Mouse (Mus musculus): ENCODE measurements around the gene Snta1. TPM values are rescaled to one million over a fixed set of nuclear protein-coding genes. Genes with fewer than 3 reads are reported as not detected.

The Snta1 gene
- 1.5 and 1.6 TPM in 2 replicates for polyA plus RNA-seq (2016; fragmentation: Nextera tagmentation; extraction: Ambion mirVana)

DNA sequence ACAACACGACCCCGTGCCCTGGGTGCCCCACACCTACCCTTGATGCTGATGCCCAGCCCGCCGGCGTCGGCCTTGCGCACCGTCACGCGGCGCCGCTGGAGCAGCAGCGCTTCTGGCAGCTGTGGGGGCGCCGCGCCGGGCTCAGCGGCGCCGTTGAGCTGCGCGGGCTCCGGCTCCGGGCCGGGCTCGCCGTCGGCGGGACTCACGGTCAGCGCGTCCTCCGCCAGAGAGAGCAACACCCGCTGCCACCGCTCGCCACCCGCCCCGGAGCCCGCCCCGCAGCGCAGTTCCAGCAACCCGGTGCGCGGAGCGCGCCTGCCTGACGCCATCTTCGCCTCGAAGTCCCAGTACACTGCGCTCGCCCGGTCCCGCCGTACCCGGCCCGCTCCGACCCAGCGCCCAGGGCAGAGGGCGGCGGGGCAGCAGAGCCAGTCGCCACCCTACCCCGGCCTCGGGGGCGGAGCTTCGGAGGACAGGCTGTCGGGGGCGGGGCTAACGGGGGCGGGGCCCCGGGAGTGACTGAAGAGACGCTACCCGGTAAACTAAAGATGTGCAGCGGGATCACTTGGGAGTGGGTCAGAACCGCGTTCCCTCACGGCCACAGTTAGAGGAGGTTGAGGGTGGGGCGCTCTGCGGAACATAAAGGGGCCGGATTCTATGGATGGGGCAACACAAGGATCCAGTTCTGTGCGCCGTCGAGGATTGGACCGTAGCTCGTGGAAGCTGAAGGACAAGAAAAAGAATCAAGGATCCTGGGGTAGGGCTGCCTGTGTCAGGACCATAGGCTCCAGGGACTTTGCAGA lies at the start of gene Snta1:
Gene Snta1 (minus strand): TSS at position 457 of the 803 bp plus-strand sequence.
- peak within 1 kb of the TSS; percentile 93 for H3K4me2 ChIP-seq
- 3% methylated on average over 84 of the region's 84 CpGs for WGBS (ENCODE audit: insufficient replicate concordance)
- H3K27ac ChIP-seq = no peak within 1 kb of the TSS
- no peaks in the 10 kb centered on the region for H3K36me3 ChIP-seq
- no peaks in the 10 kb centered on the region for H3K9me3 ChIP-seq (replicated peaks)
- ATAC-seq = peak; percentile 89
- peak within 1 kb of the TSS; percentile 66 for H3K4me3 ChIP-seq
- peaks cover 18% of the 10 kb centered on the region for H3K4me1 ChIP-seq
- H3K9ac ChIP-seq = peak within 1 kb of the TSS; percentile 72
- H3K27me3 ChIP-seq (replicated peaks) = peaks cover 57% of the 10 kb centered on the region

DNA sequence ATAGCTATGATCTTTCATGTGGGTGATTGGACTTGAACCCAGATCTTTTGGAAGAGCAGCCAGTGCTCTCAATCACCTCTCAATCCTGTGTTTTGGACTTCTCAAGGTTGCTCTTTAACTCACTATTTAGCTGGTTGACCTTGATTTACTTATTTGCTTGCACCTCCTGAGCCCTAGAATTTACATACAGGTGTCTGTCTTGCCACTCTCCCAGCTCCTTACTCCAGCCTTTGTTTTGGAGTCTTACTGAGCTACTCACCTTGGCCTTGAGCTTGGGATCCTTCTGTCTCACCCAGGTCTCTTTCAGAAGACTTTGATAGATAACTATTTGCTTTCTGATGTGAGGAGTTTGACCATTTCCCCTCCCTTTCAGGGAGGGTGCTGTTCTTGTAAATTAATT lies 48.7 kb upstream of the Snta1 start:
- no peak overlapping the region for H3K9ac ChIP-seq
- no peak overlapping the region for H3K27ac ChIP-seq
- H3K4me3 ChIP-seq = no peak overlapping the region
- no peak overlapping the region for H3K4me2 ChIP-seq
- H3K9me3 ChIP-seq (replicated peaks) = no peaks in the 10 kb centered on the region
- no peaks in the 10 kb centered on the region for H3K27me3 ChIP-seq (replicated peaks)
- no peak for ATAC-seq
- peaks cover 59% of the 10 kb centered on the region for H3K4me1 ChIP-seq
- H3K36me3 ChIP-seq = peaks cover 9% of the 10 kb centered on the region

DNA sequence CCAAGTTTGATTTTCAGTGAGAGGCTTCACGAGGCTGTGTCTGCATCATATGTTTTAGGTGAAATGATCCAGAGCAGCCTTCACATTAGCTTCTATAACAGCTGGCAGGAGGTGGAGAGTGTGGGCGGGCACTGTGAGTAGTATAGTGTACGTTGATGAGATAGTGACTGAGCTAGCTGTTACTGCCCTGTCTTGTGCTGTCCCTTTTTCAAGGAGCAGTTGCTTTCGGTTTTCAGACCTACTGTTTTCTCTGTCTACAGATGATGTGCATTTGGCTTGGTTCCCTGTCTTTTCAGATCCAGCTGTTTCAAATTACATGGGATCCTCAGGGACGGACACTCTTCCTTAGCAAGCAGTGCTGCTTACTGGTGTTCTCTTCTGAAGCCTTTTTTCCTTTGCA lies 47.9 kb upstream of the Snta1 start:
- Histone ChIP-seq H3K9ac (no peak overlapping the region), H3K27ac (0 out of 2 replicates have a peak overlapping the region, but pooled peaks have one; percentile 48), H3K4me1 (peaks cover 57% of the 10 kb centered on the region), H3K4me2 (peak overlapping the region; percentile 46), H3K27me3 (replicated peaks) (no peaks in the 10 kb centered on the region), H3K4me3 (no peak overlapping the region), H3K36me3 (peaks cover 9% of the 10 kb centered on the region), H3K9me3 (replicated peaks) (no peaks in the 10 kb centered on the region)
- peak; percentile 78 for ATAC-seq
- 31% methylated on average over 5 of the region's 5 CpGs for WGBS (ENCODE audit: insufficient replicate concordance)

DNA sequence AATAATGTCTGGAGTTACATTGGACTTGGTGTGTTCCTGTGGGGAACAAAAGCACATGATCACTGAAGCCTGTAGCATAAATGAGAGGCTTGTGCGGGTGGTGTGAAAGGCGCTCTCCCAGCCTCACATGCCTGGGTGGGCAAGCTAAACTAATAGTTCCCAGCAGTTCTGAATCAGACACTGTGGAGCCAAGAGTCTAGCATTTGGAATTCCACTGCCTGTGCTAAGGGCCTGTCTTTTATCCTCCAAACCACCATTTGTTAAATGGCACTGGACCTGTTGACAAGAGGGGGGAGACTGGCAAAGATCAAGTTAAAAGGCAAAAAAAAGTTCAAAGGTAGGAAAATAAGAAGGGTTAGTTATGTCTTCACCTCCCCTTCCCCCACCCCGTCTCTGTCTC lies 46.7 kb upstream of the Snta1 start:
- 62% methylated on average over 3 of the region's 3 CpGs for WGBS (ENCODE audit: insufficient replicate concordance)
- no peak for ATAC-seq
- H3K9me3 ChIP-seq (replicated peaks) = no peaks in the 10 kb centered on the region
- H3K4me3 ChIP-seq = no peak overlapping the region
- H3K27ac ChIP-seq = peak overlapping the region; percentile 54; the same call in 1 of the 2 replicates
- H3K27me3 ChIP-seq (replicated peaks) = no peaks in the 10 kb centered on the region
- H3K4me2 ChIP-seq = no peak overlapping the region
- H3K9ac ChIP-seq = no peak overlapping the region
- H3K36me3 ChIP-seq = peaks cover 9% of the 10 kb centered on the region
- peaks cover 49% of the 10 kb centered on the region for H3K4me1 ChIP-seq

DNA sequence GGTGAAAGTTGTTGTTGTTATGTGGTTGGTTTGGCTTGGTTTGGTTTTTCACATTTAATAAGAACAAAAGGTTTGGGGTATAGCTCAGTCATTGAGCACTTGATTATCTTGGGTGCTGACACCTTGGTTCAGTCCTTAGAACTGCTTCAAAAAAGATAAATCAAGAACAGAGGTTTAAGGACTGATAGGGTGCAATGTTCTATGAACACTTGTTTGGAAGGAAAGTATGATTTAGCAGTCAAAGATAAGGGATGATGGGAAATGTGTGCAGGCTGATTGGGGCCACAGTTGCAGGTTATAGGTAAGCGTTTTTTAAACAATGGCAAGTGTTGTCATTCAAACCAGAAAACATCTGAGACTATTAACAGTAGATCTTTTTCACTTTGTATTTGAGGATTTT lies 46.2 kb upstream of the Snta1 start:
- H3K4me2 ChIP-seq = no peak overlapping the region
- no peak overlapping the region for H3K9ac ChIP-seq
- ATAC-seq = peak; percentile 69
- H3K4me1 ChIP-seq = peaks cover 48% of the 10 kb centered on the region
- H3K36me3 ChIP-seq = peaks cover 9% of the 10 kb centered on the region
- WGBS (ENCODE audit: insufficient replicate concordance) = 15% methylated on average over 1 of the region's 1 CpGs
- H3K9me3 ChIP-seq (replicated peaks) = no peaks in the 10 kb centered on the region
- H3K27ac ChIP-seq = no peak overlapping the region
- no peaks in the 10 kb centered on the region for H3K27me3 ChIP-seq (replicated peaks)
- no peak overlapping the region for H3K4me3 ChIP-seq

DNA sequence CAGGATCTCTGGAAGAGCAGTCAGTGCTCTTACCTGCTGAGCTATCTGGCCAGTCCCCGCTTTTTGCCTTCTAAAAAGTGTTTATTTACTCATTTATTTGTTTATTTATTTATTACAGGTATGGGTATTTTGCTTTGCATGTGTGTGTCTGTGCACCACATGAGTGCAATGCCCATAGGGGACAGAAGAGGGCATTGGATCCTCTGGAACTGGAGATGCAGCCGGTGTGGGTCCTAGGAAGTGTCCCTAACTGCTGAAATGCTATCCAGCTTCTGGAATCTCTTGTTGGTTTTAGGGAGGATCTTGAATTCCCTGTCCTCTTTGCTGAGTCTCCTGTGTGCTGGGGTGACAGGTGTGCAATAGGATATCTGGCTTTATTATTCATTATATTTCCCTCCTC lies 45.1 kb upstream of the Snta1 start:
- Histone ChIP-seq H3K36me3 (peaks cover 11% of the 10 kb centered on the region), H3K4me2 (no peak overlapping the region), H3K9me3 (replicated peaks) (no peaks in the 10 kb centered on the region), H3K4me1 (peaks cover 54% of the 10 kb centered on the region), H3K9ac (no peak overlapping the region), H3K4me3 (no peak overlapping the region), H3K27ac (no peak overlapping the region), H3K27me3 (replicated peaks) (no peaks in the 10 kb centered on the region)
- no peak for ATAC-seq
- 85% methylated on average over 2 of the region's 2 CpGs for WGBS (ENCODE audit: insufficient replicate concordance)

DNA sequence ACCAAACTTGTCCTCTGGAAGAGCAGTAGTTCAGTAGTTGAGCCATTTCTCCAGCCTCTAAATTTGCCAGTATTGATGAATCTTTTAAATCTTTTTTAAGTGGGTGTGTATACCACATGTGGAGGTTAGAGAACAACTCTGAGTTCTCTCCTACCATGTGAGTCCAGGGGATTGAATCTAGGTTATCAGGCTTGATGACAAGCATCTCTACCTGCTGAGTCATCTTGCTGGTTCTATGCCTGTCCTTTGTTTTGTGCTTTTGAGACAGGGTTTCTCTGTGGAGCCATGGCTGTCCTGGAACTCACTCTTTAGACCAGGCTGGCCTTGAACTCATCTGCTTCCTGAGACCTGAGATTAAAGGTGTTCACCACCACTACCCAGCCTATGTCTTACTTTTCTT lies 40.7 kb upstream of the Snta1 start:
- Histone ChIP-seq H3K27me3 (replicated peaks) (no peaks in the 10 kb centered on the region), H3K9ac (no peak overlapping the region), H3K36me3 (peaks cover 18% of the 10 kb centered on the region), H3K27ac (no peak overlapping the region), H3K4me1 (peaks cover 19% of the 10 kb centered on the region), H3K4me3 (no peak overlapping the region), H3K4me2 (no peak overlapping the region), H3K9me3 (replicated peaks) (no peaks in the 10 kb centered on the region)
- ATAC-seq = no peak

DNA sequence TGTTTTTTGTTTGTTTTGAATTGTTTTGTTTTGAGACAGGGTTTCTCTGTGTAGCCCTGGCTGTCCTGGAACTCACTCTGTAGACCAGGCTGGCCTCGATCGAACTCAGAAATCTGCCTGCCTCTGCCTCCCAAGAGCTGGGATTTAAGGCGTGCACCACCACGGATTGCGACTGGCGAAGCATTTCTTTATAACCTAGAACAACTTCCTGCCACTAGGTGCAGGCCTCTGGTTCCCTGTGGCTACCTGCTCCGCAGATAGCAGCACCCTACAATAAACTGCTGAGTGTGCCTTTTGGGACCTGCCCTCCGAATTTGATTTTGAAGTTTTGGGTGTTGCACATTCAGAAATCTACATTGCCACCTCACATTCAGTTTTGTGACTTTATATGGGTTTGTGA lies 39.9 kb upstream of the Snta1 start:
- no peak overlapping the region for H3K9ac ChIP-seq
- 92% methylated on average over 8 of the region's 8 CpGs for WGBS (ENCODE audit: insufficient replicate concordance)
- H3K27ac ChIP-seq = no peak overlapping the region
- peaks cover 18% of the 10 kb centered on the region for H3K36me3 ChIP-seq
- H3K9me3 ChIP-seq (replicated peaks) = no peaks in the 10 kb centered on the region
- no peak for ATAC-seq
- H3K27me3 ChIP-seq (replicated peaks) = no peaks in the 10 kb centered on the region
- H3K4me1 ChIP-seq = peaks cover 11% of the 10 kb centered on the region
- no peak overlapping the region for H3K4me2 ChIP-seq
- H3K4me3 ChIP-seq = no peak overlapping the region

DNA sequence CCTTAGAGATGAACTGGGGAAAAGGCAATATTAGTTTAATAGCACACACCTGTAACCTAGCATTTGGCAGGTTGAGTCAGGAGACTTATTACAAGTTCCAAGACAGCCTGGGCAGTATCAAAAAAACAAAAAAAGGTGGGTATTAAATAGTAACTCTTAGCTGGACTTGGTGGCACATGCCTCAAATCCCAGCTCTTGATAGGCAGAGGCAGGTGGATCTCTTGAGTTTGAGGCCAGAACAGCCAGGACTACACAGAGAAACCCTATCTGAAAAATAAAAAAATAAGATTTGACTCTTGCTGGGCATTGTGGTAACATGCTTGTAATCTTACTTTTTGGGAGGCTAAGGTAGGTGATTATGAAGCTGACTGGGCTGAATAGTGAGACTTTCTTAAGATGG lies 32.6 kb upstream of the Snta1 start:
- H3K9ac ChIP-seq = no peak overlapping the region
- no peaks in the 10 kb centered on the region for H3K27me3 ChIP-seq (replicated peaks)
- H3K36me3 ChIP-seq = peaks cover 9% of the 10 kb centered on the region; the same call in 1 of the 2 replicates
- no peak overlapping the region for H3K4me3 ChIP-seq
- no peaks in the 10 kb centered on the region for H3K9me3 ChIP-seq (replicated peaks)
- peaks cover 31% of the 10 kb centered on the region for H3K4me1 ChIP-seq
- no peak overlapping the region for H3K27ac ChIP-seq
- ATAC-seq = no peak
- no peak overlapping the region for H3K4me2 ChIP-seq

DNA sequence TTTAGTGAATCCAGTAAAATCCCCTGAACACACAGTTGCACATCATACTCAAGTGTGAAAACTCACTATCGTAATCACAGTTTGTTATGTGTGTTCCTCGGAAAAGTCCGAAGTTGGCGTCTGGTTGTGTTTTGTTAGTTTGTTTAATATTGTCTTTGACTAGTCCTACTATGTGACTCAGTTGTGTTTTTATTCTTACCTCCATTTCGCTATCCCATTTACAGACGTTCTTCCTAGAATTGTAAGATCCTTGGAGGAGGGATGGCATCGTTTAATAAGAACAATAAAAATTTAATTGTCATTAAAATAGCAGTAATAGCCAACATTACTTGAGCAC lies 29.3 kb upstream of the Snta1 start:
- Histone ChIP-seq H3K4me3 (peak overlapping the region; percentile 96), H3K27ac (peak overlapping the region; percentile 87), H3K9ac (peak overlapping the region; percentile 98), H3K9me3 (replicated peaks) (no peaks in the 10 kb centered on the region), H3K36me3 (no peaks in the 10 kb centered on the region), H3K4me2 (peak overlapping the region; percentile 87), H3K27me3 (replicated peaks) (no peaks in the 10 kb centered on the region), H3K4me1 (peaks cover 41% of the 10 kb centered on the region)
- ATAC-seq = no peak
- 12% methylated on average over 7 of the region's 7 CpGs for WGBS (ENCODE audit: insufficient replicate concordance)

DNA sequence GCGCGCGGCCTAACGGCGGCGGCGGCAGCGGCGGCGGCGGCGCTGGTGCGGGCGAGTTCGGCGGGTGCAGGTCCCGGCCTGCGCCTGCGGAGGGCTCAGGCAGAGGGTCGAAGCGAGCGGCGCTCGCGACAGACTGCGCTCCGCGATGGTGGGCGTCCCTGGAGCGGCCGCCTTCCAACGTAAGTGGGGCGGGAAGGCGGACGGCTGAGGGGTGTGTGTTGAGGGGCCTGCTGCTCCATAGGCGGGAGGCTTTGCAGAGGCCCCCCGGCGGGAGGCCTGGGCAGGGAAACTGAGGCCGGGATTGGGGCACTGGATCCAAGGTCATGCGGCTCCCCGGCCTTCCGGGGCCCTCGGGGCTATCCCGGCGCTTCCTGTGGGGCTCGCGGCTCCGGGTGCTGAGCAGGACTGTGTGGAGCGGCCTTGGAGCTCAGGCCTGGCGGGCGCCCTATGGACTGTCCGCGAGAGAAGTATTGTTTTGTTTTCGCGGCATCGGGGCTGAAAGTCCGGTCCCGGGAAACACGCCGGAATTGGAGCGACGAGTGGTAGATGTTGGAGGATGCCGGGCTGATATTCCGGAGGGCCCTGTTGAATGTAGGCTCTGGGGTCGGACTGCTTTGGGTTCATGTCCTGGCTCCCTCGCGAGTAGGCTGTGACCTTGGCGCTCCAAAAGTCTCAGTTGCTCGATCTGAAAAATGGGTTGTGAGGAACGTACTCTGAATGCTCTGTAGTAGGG lies 28.7 kb upstream of the Snta1 start, which contains the start of gene Cbfa2t2:
Gene Cbfa2t2 (plus strand): TSS at position 24 of the 733 bp plus-strand sequence.
- Histone ChIP-seq H3K4me2 (peak within 1 kb of the TSS; percentile 87), H3K9me3 (replicated peaks) (no peaks in the 10 kb centered on the region), H3K27ac (peak within 1 kb of the TSS; percentile 87), H3K27me3 (replicated peaks) (no peaks in the 10 kb centered on the region), H3K36me3 (no peaks in the 10 kb centered on the region), H3K9ac (peak within 1 kb of the TSS; percentile 98), H3K4me3 (peak within 1 kb of the TSS; percentile 96), H3K4me1 (peaks cover 45% of the 10 kb centered on the region)
- ATAC-seq = peak; percentile 62
- WGBS (ENCODE audit: insufficient replicate concordance) = under 1% methylated on average over 70 of the region's 70 CpGs

DNA sequence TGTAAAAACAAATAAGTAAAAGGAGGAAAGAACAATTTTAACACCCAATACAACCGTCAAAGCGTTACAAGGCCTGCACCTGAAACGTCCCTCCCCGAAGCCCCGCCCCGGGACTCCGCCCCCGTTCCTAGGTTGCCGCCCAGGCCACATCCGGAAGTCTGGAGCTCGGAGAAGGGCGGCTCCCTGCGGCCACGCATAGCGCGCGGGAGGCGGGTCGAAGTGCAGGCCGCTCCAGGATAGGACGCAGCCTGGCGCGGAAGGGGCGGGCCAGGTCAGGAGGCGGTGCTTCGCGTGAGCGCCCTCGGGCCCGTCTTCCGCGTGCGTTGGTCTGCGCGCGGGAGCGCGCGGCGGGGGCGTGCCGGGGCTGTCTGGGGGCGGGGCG lies 28.2 kb upstream of the Snta1 start:
- H3K4me1 ChIP-seq = peaks cover 45% of the 10 kb centered on the region
- peak overlapping the region; percentile 70 for H3K4me2 ChIP-seq
- no peaks in the 10 kb centered on the region for H3K27me3 ChIP-seq (replicated peaks)
- H3K9ac ChIP-seq = peak overlapping the region; percentile 98; the same call in 1 of the 2 replicates
- peak overlapping the region; percentile 96 for H3K4me3 ChIP-seq
- H3K36me3 ChIP-seq = no peaks in the 10 kb centered on the region
- H3K27ac ChIP-seq = peak overlapping the region; percentile 87
- no peaks in the 10 kb centered on the region for H3K9me3 ChIP-seq (replicated peaks)
- ATAC-seq = peak; percentile 99
- WGBS (ENCODE audit: insufficient replicate concordance) = under 1% methylated on average over 43 of the region's 44 CpGs
